Mouse (Mus musculus): ENCODE results near the gene Nupl1.

DNA sequence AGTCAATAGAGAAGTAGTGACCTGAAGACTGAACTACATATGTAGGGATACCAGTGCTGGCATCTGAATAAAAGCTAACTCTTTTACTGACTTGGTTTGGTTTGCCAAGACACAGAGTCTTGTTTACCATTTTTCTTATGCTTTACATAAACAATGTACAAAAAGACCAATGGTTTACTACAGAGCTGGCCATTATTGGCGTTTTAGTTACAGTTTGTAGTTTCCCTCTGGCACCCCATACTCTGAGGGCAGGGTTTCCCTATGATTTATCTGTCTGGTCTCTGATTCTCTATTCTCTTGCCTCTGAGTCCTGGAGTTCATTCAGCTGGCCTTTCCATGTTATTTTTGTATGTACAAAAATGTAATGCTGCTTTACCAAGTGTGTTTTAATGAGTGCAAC is 44.3 kb upstream of the Nupl1 start:
- TF ChIP-seq CTCF (IDR thresholded peaks at IDR 0.05 in 2 of 3, conservative IDR thresholded peaks at IDR 0.05 in 1 of 3; ENCODE audit: control insufficient read depth in 1 of 3, insufficient read depth in 1 of 3, low read depth in 2 of 3, low read length in 3 of 3, poor library complexity in 1 of 3, severe bottlenecking in 1 of 3) = no peak
- TF ChIP-seq POLR2A (IDR thresholded peaks at IDR 0.05; ENCODE audit: control insufficient read depth in 1 of 2, insufficient read depth in 1 of 2, low read depth in 1 of 2, low read length in 2 of 2, poor library complexity in 1 of 2) = no peak
- TF ChIP-seq BHLHE40 (IDR thresholded peaks at IDR 0.05; ENCODE audit: borderline replicate concordance, low read depth, low read length) = no peak
- TF ChIP-seq JUND (IDR thresholded peaks at IDR 0.05; ENCODE audit: low read depth, low read length) = no peak
